Mouse (Mus musculus): ENCODE measurements around the gene Lce3a. TPM values are rescaled to one million over a fixed set of nuclear protein-coding genes. Genes with fewer than 3 reads are reported as not detected.
A peak's percentile ranks its signal among the peaks of the same experiment; 100 is the strongest.

Lce3a gene
- not detected in 2 replicates for polyA plus RNA-seq (2012; rRNA removed)

DNA sequence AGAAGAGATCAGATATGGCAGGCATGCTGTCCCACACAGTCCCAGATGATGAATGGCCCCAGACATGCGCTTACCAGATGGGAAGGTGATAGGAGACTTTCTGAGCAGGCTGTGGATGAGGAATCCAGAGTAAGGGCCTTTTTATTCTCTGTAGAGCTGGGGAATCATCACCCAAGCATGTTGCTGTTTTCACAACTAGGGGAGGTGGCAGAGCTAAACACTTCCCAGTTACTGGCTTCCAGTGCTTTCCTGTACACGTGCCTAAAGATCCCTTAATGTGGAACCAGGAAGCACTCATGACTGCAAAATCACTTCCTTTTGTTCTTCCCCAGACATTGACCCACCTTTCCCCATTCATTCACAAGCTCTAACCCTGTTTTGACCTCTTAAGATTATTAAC, at the start of gene Lce3a:
TSS of gene Lce3a (minus strand) at position 101 of the 400 bp plus-strand sequence.
- Histone ChIP-seq H3K27ac (ENCODE audit: insufficient read depth, low read depth, low read length) (no peak within 1 kb of the TSS), H3K36me3 (ENCODE audit: control insufficient read depth, insufficient read depth, low read length) (no peaks in the 10 kb centered on the region), H3K4me1 (ENCODE audit: control insufficient read depth, insufficient read depth, low read length) (no peaks in the 10 kb centered on the region), H3K27me3 (replicated peaks; ENCODE audit: control insufficient read depth, insufficient read depth, low read length) (no peaks in the 10 kb centered on the region), H3K4me3 (ENCODE audit: insufficient read depth, low read depth, low read length) (no peak within 1 kb of the TSS)
- WGBS, result 58% methylated on average over 2 of the region's 2 CpGs
- TF ChIP-seq CTCF (conservative IDR thresholded peaks at IDR 0.05; ENCODE audit: insufficient read depth, insufficient read length, low read depth, low read length), result no peak
- no peak for TF ChIP-seq POLR2A (IDR thresholded peaks at IDR 0.05; ENCODE audit: low read depth, low read length)
- no peak for DNase-seq

- 93% methylated on average over 2 of the region's 2 CpGs for WGBS
- Histone ChIP-seq H3K4me1 (ENCODE audit: control insufficient read depth, insufficient read depth, low read length) (no peaks in the 10 kb centered on the region), H3K27ac (ENCODE audit: insufficient read depth, low read depth, low read length) (no peak within 1 kb of the TSS), H3K36me3 (ENCODE audit: control insufficient read depth, insufficient read depth, low read length) (no peaks in the 10 kb centered on the region), H3K27me3 (replicated peaks; ENCODE audit: control insufficient read depth, insufficient read depth, low read length) (no peaks in the 10 kb centered on the region), H3K4me3 (ENCODE audit: insufficient read depth, low read depth, low read length) (no peak within 1 kb of the TSS)
- TF ChIP-seq POLR2A (IDR thresholded peaks at IDR 0.05; ENCODE audit: low read depth, low read length) (no peak), CTCF (conservative IDR thresholded peaks at IDR 0.05; ENCODE audit: insufficient read depth, insufficient read length, low read depth, low read length) (no peak)
- DNase-seq, result no peak
Observed at GRCm38 (mm10) chr3:92966761-92967160, 40.7 kb upstream of the Lce3a start, which contains the start of gene Lce3e. Lce3e (plus strand) TSS chr3:92967061.

DNA sequence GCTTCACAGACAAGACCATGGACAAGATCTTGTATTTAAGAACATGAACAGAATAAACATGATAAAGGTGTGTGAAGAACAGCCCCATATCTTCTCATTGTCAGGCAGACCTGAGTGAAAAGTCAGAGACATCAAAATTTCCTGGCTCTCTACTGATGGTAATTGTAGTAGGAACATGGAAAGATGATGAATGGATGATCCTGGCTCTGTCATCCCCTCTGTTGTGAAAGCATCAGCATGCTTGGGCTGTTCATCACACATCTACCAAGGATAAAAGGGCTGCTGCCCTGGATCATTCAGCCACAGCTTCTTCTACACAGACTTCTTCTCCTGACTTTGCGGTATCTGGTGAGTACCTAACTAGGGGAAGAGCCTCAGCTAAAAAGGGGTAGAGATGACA, 31.1 kb upstream of the Lce3a start, which contains the start of gene Lce3d:
TSS of gene Lce3d (plus strand) at position 301 of the 400 bp plus-strand sequence.
- no peak for TF ChIP-seq CTCF (conservative IDR thresholded peaks at IDR 0.05; ENCODE audit: insufficient read depth, insufficient read length, low read depth, low read length)
- TF ChIP-seq POLR2A (IDR thresholded peaks at IDR 0.05; ENCODE audit: low read depth, low read length), result no peak
- 94% methylated on average over 1 of the region's 1 CpGs for WGBS
- no peak for DNase-seq
- Histone ChIP-seq H3K4me1 (ENCODE audit: control insufficient read depth, insufficient read depth, low read length) (no peaks in the 10 kb centered on the region), H3K36me3 (ENCODE audit: control insufficient read depth, insufficient read depth, low read length) (no peaks in the 10 kb centered on the region), H3K4me3 (ENCODE audit: insufficient read depth, low read depth, low read length) (no peak within 1 kb of the TSS), H3K27me3 (replicated peaks; ENCODE audit: control insufficient read depth, insufficient read depth, low read length) (no peaks in the 10 kb centered on the region), H3K27ac (ENCODE audit: insufficient read depth, low read depth, low read length) (no peak within 1 kb of the TSS)

- Histone ChIP-seq H3K4me1 (ENCODE audit: control insufficient read depth, insufficient read depth, low read length) (no peaks in the 10 kb centered on the region), H3K4me3 (ENCODE audit: insufficient read depth, low read depth, low read length) (no peak within 1 kb of the TSS), H3K27ac (ENCODE audit: insufficient read depth, low read depth, low read length) (no peak within 1 kb of the TSS), H3K27me3 (replicated peaks; ENCODE audit: control insufficient read depth, insufficient read depth, low read length) (no peaks in the 10 kb centered on the region), H3K36me3 (ENCODE audit: control insufficient read depth, insufficient read depth, low read length) (no peaks in the 10 kb centered on the region)
- TF ChIP-seq POLR2A (IDR thresholded peaks at IDR 0.05; ENCODE audit: low read depth, low read length) (no peak), CTCF (conservative IDR thresholded peaks at IDR 0.05; ENCODE audit: insufficient read depth, insufficient read length, low read depth, low read length) (no peak)
- 49% methylated on average over 1 of the region's 1 CpGs for WGBS
- DNase-seq, result no peak
Observed at GRCm38 (mm10) chr3:92944186-92944585, 18.2 kb upstream of the Lce3a start, which contains the start of gene Lce3c. Lce3c (plus strand) TSS chr3:92944486.

DNA sequence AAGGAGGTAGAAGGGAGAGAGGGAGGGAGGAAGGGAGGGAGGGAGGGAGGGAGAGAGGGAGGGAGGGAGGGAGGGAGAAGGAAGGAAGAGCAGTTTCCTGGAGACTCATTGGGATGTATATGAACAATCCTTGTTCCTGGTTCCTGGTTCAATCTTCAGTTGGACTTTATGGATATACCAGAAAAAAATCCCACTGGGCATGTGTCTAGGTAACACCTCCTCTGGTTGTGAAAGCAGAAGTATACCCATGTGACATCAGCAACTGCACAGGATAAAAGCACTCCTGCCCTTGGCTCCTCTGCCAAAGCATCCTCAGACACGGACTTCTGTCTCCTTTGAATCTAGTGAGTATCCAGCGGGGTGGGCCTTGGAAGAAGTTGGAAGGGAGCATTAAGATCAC, 6.6 kb upstream of the Lce3a start, which contains the start of gene Lce3b:
TSS of gene Lce3b (plus strand) at position 301 of the 400 bp plus-strand sequence.
- no peaks in the 10 kb centered on the region for H3K4me1 ChIP-seq (ENCODE audit: control insufficient read depth, insufficient read depth, low read length)
- H3K4me3 ChIP-seq (ENCODE audit: insufficient read depth, low read depth, low read length), result no peak within 1 kb of the TSS
- WGBS, result 58% methylated on average over 2 of the region's 2 CpGs
- no peak for DNase-seq
- H3K27ac ChIP-seq (ENCODE audit: insufficient read depth, low read depth, low read length), result no peak within 1 kb of the TSS
- TF ChIP-seq POLR2A (IDR thresholded peaks at IDR 0.05; ENCODE audit: low read depth, low read length) (no peak), CTCF (conservative IDR thresholded peaks at IDR 0.05; ENCODE audit: insufficient read depth, insufficient read length, low read depth, low read length) (no peak)
- H3K36me3 ChIP-seq (ENCODE audit: control insufficient read depth, insufficient read depth, low read length), result no peaks in the 10 kb centered on the region
- H3K27me3 ChIP-seq (replicated peaks; ENCODE audit: control insufficient read depth, insufficient read depth, low read length), result no peaks in the 10 kb centered on the region

- DNase-seq, result no peak
- H3K36me3 ChIP-seq (ENCODE audit: control insufficient read depth, insufficient read depth, low read length), result no peaks in the 10 kb centered on the region
- 56% methylated on average over 4 of the region's 4 CpGs for WGBS
Observed at GRCm38 (mm10) chr3:92920364-92920763, 5.7 kb downstream of the Lce3a start.

GRCm38 (mm10) chr3:92907571-92907970, 18.5 kb downstream of the Lce3a start:
- TF ChIP-seq POLR2A (IDR thresholded peaks at IDR 0.05; ENCODE audit: low read depth, low read length) (no peak), CTCF (conservative IDR thresholded peaks at IDR 0.05; ENCODE audit: insufficient read depth, insufficient read length, low read depth, low read length) (peak; percentile 63)
- no peaks in the 10 kb centered on the region for H3K36me3 ChIP-seq (ENCODE audit: control insufficient read depth, insufficient read depth, low read length)
- peak; percentile 17 for DNase-seq
- 18% methylated on average over 4 of the region's 4 CpGs for WGBS
- no peaks in the 10 kb centered on the region for H3K4me1 ChIP-seq (ENCODE audit: control insufficient read depth, insufficient read depth, low read length)
- no peak overlapping the region for H3K4me3 ChIP-seq (ENCODE audit: insufficient read depth, low read depth, low read length)
- H3K27ac ChIP-seq (ENCODE audit: insufficient read depth, low read depth, low read length), result no peak overlapping the region
- H3K27me3 ChIP-seq (replicated peaks; ENCODE audit: control insufficient read depth, insufficient read depth, low read length), result no peaks in the 10 kb centered on the region

More at GRCm38 (mm10) chr3:92920364-92920763, 5.7 kb downstream of the Lce3a start:
- no peak overlapping the region for H3K4me3 ChIP-seq (ENCODE audit: insufficient read depth, low read depth, low read length)
- H3K27ac ChIP-seq (ENCODE audit: insufficient read depth, low read depth, low read length), result no peak overlapping the region
- H3K4me1 ChIP-seq (ENCODE audit: control insufficient read depth, insufficient read depth, low read length), result no peaks in the 10 kb centered on the region
- peak; percentile 24; the same call in 1 of the 2 replicates for TF ChIP-seq CTCF (conservative IDR thresholded peaks at IDR 0.05; ENCODE audit: insufficient read depth, insufficient read length, low read depth, low read length)
- no peak for TF ChIP-seq POLR2A (IDR thresholded peaks at IDR 0.05; ENCODE audit: low read depth, low read length)
- H3K27me3 ChIP-seq (replicated peaks; ENCODE audit: control insufficient read depth, insufficient read depth, low read length), result no peaks in the 10 kb centered on the region

All from kidney, adult 2 months (tissue).